Mouse (Mus musculus): ENCODE data around the gene Ice2. TPM values are rescaled to one million over a fixed set of nuclear protein-coding genes. Genes with fewer than 3 reads are reported as not detected.

Ice2 gene
- total and polyA plus RNA-seq, 3 experiments: 0.99 to 44.9 (median 29.1) TPM

DNA sequence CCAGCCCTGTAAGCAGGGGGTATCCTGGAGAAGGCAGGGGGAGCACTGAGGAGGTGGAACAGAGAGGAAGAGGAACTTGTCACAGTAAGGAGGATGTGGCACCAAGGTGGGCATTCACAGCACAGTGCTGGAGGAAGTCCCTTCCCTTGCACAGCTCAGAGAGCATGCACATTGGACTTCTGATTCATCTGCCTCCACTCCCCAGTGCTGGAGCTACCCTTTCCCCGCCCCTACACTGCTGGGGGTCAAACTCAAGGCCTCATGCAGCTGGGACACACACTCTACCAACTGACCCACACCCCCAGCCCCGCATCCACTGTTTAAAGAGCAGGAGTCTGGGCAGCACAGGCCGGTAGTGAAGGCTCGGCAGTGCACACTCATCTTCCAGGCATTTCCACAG, 68.4 kb downstream of the Ice2 start:
- Histone ChIP-seq H3K9me3 (replicated peaks) (no peaks in the 10 kb centered on the region), H3K4me3 (ENCODE audit: low read depth, low read length) (no peak overlapping the region), H3K4me1 (ENCODE audit: insufficient read depth, low read depth, low read length) (peaks cover 20% of the 10 kb centered on the region), H3K36me3 (replicated peaks) (peaks cover 88% of the 10 kb centered on the region), H3K27me3 (ENCODE audit: insufficient read depth, low read length) (peaks cover 4% of the 10 kb centered on the region; the same call in 1 of the 2 replicates)
- ATAC-seq (ENCODE audit: extremely low read depth, insufficient number of reproducible peaks, low FRiP score, poor library complexity, severe bottlenecking): no peak
- TF ChIP-seq POLR2AphosphoS5 (IDR thresholded peaks at IDR 0.05; ENCODE audit: insufficient replicate concordance, low read depth, low read length) (no peak), TAL1 (conservative IDR thresholded peaks at IDR 0.05; ENCODE audit: low read depth, low read length) (no peak), GATA1 (IDR thresholded peaks at IDR 0.05; ENCODE audit: borderline replicate concordance, low read length) (no peak), GATA2 (IDR thresholded peaks at IDR 0.05; ENCODE audit: borderline replicate concordance, low read depth, low read length) (no peak), CTCF (IDR thresholded peaks at IDR 0.05; ENCODE audit: low read depth, low read length) (no peak)
- no peak for DNase-seq (ENCODE audit: low spot score)

DNA sequence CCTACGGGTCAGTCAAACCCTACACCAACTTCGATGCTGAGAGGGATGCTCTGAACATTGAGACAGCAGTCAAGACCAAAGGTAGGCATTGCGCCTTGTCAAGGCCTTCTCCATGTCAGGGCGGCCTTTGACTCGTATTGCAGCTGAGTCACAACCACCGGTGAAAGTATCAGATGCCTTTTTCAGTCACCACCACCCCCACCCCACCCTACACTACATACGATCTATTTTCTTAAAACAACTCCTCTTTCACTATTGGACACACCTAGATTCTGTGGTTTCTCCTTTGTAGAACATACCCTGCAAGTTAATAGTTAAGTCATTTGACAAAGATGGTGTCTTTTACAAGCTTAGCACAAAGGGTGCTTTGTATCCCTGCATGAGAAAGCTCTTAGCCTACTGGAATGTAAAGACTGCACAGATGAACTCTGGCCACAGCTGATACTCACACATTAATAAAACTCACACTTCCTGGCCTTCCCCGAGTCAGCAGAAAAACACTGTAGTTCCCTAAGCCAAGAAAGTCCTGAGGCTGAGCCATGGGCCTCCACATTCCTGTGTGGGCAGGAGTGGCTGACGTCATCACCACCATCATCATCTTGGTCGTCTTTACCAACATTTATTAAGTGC, 69.7 kb downstream of the Ice2 start:
- no peak for ATAC-seq (ENCODE audit: extremely low read depth, insufficient number of reproducible peaks, low FRiP score, poor library complexity, severe bottlenecking)

DNA sequence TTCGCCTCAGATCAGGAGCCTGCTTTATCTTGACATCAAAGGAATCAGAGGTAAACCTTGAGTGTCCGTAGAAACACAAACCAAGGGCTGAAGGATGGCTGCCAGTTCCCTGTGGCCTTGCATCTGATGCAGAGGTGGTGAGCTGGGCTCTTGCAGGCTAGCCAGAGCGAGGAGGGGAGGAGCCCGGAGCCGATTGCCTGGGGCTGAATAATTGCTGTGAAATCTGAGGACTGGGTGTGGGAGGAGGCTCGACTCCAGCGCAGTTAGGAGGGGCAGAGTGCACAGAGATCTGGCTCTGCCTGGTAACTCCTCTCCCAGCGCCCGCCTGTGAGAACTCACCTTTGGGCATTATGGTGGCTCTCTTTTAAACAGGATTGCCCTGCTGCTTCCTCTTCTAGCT, 71.3 kb downstream of the Ice2 start:
- ATAC-seq (ENCODE audit: extremely low read depth, insufficient number of reproducible peaks, low FRiP score, poor library complexity, severe bottlenecking): no peak
- Histone ChIP-seq H3K9me3 (replicated peaks) (no peaks in the 10 kb centered on the region), H3K4me1 (ENCODE audit: insufficient read depth, low read depth, low read length) (peaks cover 17% of the 10 kb centered on the region), H3K27me3 (ENCODE audit: insufficient read depth, low read length) (peaks cover 4% of the 10 kb centered on the region; the same call in 1 of the 2 replicates), H3K36me3 (replicated peaks) (peaks cover 92% of the 10 kb centered on the region), H3K4me3 (ENCODE audit: low read depth, low read length) (no peak overlapping the region)
- DNase-seq (ENCODE audit: low spot score): no peak
- TF ChIP-seq GATA1 (IDR thresholded peaks at IDR 0.05; ENCODE audit: borderline replicate concordance, low read length) (no peak), POLR2AphosphoS5 (IDR thresholded peaks at IDR 0.05; ENCODE audit: insufficient replicate concordance, low read depth, low read length) (no peak), TAL1 (conservative IDR thresholded peaks at IDR 0.05; ENCODE audit: low read depth, low read length) (no peak), GATA2 (IDR thresholded peaks at IDR 0.05; ENCODE audit: borderline replicate concordance, low read depth, low read length) (no peak), CTCF (IDR thresholded peaks at IDR 0.05; ENCODE audit: low read depth, low read length) (no peak)

More for the DNA sequence above, 69.7 kb downstream of the Ice2 start:
- TF ChIP-seq GATA2 (IDR thresholded peaks at IDR 0.05; ENCODE audit: borderline replicate concordance, low read depth, low read length) (no peak), TAL1 (conservative IDR thresholded peaks at IDR 0.05; ENCODE audit: low read depth, low read length) (no peak), POLR2AphosphoS5 (IDR thresholded peaks at IDR 0.05; ENCODE audit: insufficient replicate concordance, low read depth, low read length) (no peak), CTCF (IDR thresholded peaks at IDR 0.05; ENCODE audit: low read depth, low read length) (no peak), GATA1 (IDR thresholded peaks at IDR 0.05; ENCODE audit: borderline replicate concordance, low read length) (no peak)
- Histone ChIP-seq H3K4me1 (ENCODE audit: insufficient read depth, low read depth, low read length) (peaks cover 20% of the 10 kb centered on the region), H3K9me3 (replicated peaks) (no peaks in the 10 kb centered on the region), H3K36me3 (replicated peaks) (peaks cover 88% of the 10 kb centered on the region), H3K27me3 (ENCODE audit: insufficient read depth, low read length) (peaks cover 4% of the 10 kb centered on the region; the same call in 1 of the 2 replicates), H3K4me3 (ENCODE audit: low read depth, low read length) (no peak overlapping the region)
- DNase-seq (ENCODE audit: low spot score): no peak

DNA sequence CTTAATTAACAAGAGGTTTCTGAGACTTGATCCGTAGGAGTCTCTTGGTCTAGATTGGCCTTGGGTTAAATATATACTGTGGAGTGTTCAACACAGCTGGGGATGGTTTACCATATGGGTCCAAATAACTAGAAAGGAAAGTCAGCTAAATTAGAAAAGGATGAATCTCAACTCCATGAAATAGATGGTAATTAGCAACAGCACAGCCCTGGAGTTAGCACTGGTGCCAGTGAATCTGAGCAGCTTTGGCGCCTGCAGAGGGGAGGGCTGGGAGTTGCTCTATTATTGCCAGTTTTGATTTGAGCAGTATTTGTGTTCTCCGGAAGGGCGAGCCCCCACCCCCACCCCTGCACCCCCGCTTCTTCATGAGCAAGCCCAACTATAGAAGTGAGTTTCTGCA, 72.7 kb downstream of the Ice2 start:
- H3K4me1 ChIP-seq (ENCODE audit: insufficient read depth, low read depth, low read length): peaks cover 17% of the 10 kb centered on the region
- ATAC-seq (ENCODE audit: extremely low read depth, insufficient number of reproducible peaks, low FRiP score, poor library complexity, severe bottlenecking) (no peak), DNase-seq (ENCODE audit: low spot score) (no peak)
- no peak overlapping the region for H3K4me3 ChIP-seq (ENCODE audit: low read depth, low read length)
- TF ChIP-seq CTCF (IDR thresholded peaks at IDR 0.05; ENCODE audit: low read depth, low read length) (no peak), POLR2AphosphoS5 (IDR thresholded peaks at IDR 0.05; ENCODE audit: insufficient replicate concordance, low read depth, low read length) (no peak), GATA2 (IDR thresholded peaks at IDR 0.05; ENCODE audit: borderline replicate concordance, low read depth, low read length) (no peak), GATA1 (IDR thresholded peaks at IDR 0.05; ENCODE audit: borderline replicate concordance, low read length) (no peak), TAL1 (conservative IDR thresholded peaks at IDR 0.05; ENCODE audit: low read depth, low read length) (no peak)
- H3K9me3 ChIP-seq (replicated peaks): no peaks in the 10 kb centered on the region
- peaks cover 4% of the 10 kb centered on the region; the same call in 1 of the 2 replicates for H3K27me3 ChIP-seq (ENCODE audit: insufficient read depth, low read length)
- peaks cover 89% of the 10 kb centered on the region for H3K36me3 ChIP-seq (replicated peaks)

DNA sequence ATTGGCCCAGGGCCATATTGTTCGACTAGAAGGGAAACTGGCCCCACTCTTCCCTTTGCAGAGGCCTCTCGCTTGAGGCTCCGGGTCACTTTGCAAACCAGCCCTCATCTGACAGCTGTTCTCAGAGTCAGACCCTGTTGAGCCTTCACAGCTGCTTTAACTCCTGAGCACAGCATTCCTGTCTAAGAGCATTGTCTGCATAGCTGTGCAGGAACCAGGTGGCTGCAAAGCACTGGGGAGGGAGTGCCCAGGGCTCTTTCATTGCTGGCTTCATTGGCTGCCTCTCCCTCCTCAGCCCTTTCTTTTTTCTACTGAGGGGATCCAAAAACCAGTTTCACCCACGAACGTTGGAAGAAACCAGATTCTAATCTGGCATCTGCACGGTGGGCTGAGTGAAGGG, 73.2 kb downstream of the Ice2 start:
- ATAC-seq (ENCODE audit: extremely low read depth, insufficient number of reproducible peaks, low FRiP score, poor library complexity, severe bottlenecking) (no peak), DNase-seq (ENCODE audit: low spot score) (no peak)
- Histone ChIP-seq H3K36me3 (replicated peaks) (peaks cover 88% of the 10 kb centered on the region), H3K9me3 (replicated peaks) (no peaks in the 10 kb centered on the region), H3K4me1 (ENCODE audit: insufficient read depth, low read depth, low read length) (peaks cover 17% of the 10 kb centered on the region), H3K4me3 (ENCODE audit: low read depth, low read length) (no peak overlapping the region), H3K27me3 (ENCODE audit: insufficient read depth, low read length) (peaks cover 4% of the 10 kb centered on the region; the same call in 1 of the 2 replicates)
- no peak for TF ChIP-seq GATA2 (IDR thresholded peaks at IDR 0.05; ENCODE audit: borderline replicate concordance, low read depth, low read length)
- TF ChIP-seq TAL1 (conservative IDR thresholded peaks at IDR 0.05; ENCODE audit: low read depth, low read length): no peak
- TF ChIP-seq POLR2AphosphoS5 (IDR thresholded peaks at IDR 0.05; ENCODE audit: insufficient replicate concordance, low read depth, low read length): no peak
- TF ChIP-seq GATA1 (IDR thresholded peaks at IDR 0.05; ENCODE audit: borderline replicate concordance, low read length): no peak
- no peak for TF ChIP-seq CTCF (IDR thresholded peaks at IDR 0.05; ENCODE audit: low read depth, low read length)

DNA sequence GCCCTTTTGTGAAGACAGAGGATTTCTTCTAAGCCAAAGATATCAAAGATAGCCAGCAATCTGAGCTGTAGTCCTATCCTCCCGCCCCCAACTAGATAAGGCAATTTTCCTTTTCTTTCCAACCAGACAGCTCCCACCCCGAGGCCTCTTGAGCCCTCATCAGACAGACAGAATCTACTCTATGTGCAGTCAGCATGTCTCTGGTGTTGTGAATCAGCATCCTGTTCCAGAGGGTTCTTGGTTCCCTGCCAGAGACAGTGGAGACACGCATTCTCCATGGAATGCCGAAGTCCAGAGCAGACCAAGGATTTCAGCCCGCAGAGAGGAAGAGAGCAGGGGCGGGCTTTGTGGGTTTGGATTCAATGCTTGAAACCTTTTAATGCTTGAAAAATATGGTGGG, 75.0 kb downstream of the Ice2 start:
- Histone ChIP-seq H3K9me3 (replicated peaks) (no peaks in the 10 kb centered on the region), H3K4me1 (ENCODE audit: insufficient read depth, low read depth, low read length) (peaks cover 7% of the 10 kb centered on the region; the same call in 1 of the 2 replicates), H3K36me3 (replicated peaks) (peaks cover 88% of the 10 kb centered on the region), H3K4me3 (ENCODE audit: low read depth, low read length) (no peak overlapping the region), H3K27me3 (ENCODE audit: insufficient read depth, low read length) (peaks cover 4% of the 10 kb centered on the region; the same call in 1 of the 2 replicates)
- DNase-seq (ENCODE audit: low spot score) (no peak), ATAC-seq (ENCODE audit: extremely low read depth, insufficient number of reproducible peaks, low FRiP score, poor library complexity, severe bottlenecking) (no peak)
- TF ChIP-seq CTCF (IDR thresholded peaks at IDR 0.05; ENCODE audit: low read depth, low read length) (no peak), GATA2 (IDR thresholded peaks at IDR 0.05; ENCODE audit: borderline replicate concordance, low read depth, low read length) (no peak), GATA1 (IDR thresholded peaks at IDR 0.05; ENCODE audit: borderline replicate concordance, low read length) (no peak)
